Mouse (Mus musculus) heart, embryonic 11.5 days (tissue): Measurements from ENCODE around the gene Slc25a10. TPM values are rescaled to one million over a fixed set of nuclear protein-coding genes. Genes with fewer than 3 reads are reported as not detected.

Experiments used
- ATAC-seq: fragments of 200-750 bp; cut with Nextera tagmentation; replicated peaks from 2 replicates; pipeline ENCODE4 v1.8.0; 2017; ENCODE audit warnings: moderate library complexity; ENCODE audit not compliant: insufficient number of reproducible peaks, low FRiP score, low TSS enrichment
- H3K27ac ChIP-seq: fragments of 300-500 bp; sonication (generic); 2 replicates; pipeline ENCODE4 v1.5.1; 2014; ENCODE audit warnings: mild to moderate bottlenecking, low read depth, low read length
- H3K27me3 ChIP-seq: fragments of 300-500 bp; sonication (generic); 2 replicates; pipeline ENCODE4 v1.6.1; 2014; ENCODE audit warnings: mild to moderate bottlenecking, low read length, mixed read lengths; ENCODE audit not compliant: control insufficient read depth, insufficient read depth
- H3K36me3 ChIP-seq: fragments of 300-500 bp; sonication (generic); 2 replicates; pipeline ENCODE4 v1.6.1; 2014; ENCODE audit warnings: mild to moderate bottlenecking, low read length, moderate library complexity, mixed read lengths; ENCODE audit not compliant: control insufficient read depth, insufficient read depth
- H3K4me1 ChIP-seq: fragments of 300-500 bp; sonication (generic); 2 replicates; pipeline ENCODE4 v1.6.1; 2014; ENCODE audit warnings: low read length; ENCODE audit not compliant: control insufficient read depth, insufficient read depth
- H3K4me2 ChIP-seq: fragments of 300-500 bp; sonication (generic); 2 replicates; pipeline ENCODE4 v1.6.1; 2014; ENCODE audit warnings: mild to moderate bottlenecking, moderate library complexity
- H3K4me3 ChIP-seq: fragments of 300-500 bp; sonication (generic); 2 replicates; pipeline ENCODE4 v1.5.1; 2014; ENCODE audit warnings: low read depth, low read length
- H3K9ac ChIP-seq: fragments of 300-500 bp; sonication (generic); 2 replicates; pipeline ENCODE4 v1.6.1; 2014; ENCODE audit warnings: mild to moderate bottlenecking, low read depth, low read length, moderate library complexity
- H3K9me3 ChIP-seq: fragments of 300-500 bp; sonication (generic); replicated peaks from 2 replicates; pipeline ENCODE4 v1.6.1; 2016; ENCODE audit warnings: low read length; ENCODE audit not compliant: control insufficient read depth
- WGBS: fragments of 180-500 bp; shearing (Covaris S2); extraction: QIAGEN DNeasy Blood & Tissue Kit; methylation state at CpG from one replicate; pipeline ENCODE4 v1.1.7; 2014; ENCODE audit not compliant: insufficient replicate concordance; 5-methylcytosine and 5-hydroxymethylcytosine counted together
- polyA plus RNA-seq: library from polyadenylated mRNA; unstranded; fragments of >200 nt; fragmentation: Nextera tagmentation; extraction: Ambion mirVana; gene quantifications from 2 replicates; pipeline ENCODE4 v1.2.1, GENCODE M21; 2014

Slc25a10 gene
- polyA plus RNA-seq, 1 experiment from 2014 or later: 44.2 TPM

DNA sequence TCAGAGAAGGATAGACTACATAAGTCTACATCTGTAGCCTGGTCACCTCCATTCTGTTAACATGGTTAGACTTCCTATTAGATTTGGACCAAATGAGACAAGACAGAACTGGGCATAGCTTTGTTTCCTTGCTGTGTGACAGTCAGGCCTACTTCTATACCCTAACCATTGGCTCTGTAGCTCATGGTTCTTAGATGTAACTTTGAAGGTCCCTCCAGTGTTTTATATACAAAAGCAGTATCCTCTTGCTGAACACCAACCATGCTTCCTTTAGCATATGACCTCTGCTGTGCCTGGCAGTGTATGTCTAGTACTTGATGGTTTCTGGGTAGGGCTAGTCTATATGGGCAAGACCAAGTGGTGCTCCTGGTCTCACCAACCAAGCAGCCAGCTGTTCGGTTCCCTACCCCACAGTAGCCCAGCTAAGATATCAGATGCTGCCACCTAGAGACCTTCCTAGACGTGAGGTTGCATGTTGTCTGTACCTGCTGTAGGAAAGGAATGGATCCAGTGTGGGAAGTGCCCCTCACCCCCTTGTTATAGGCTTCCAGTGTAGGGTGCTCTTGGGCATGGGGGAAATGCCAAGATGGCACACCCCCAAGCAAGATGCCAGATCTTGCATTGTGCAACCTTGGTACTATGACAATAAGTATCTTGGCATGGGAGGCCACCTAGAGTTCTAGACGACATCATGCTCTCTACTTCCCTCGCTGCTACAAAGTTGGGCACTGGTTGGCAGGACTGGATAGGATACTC lies 1.2 kb upstream of the Slc25a10 start:
- Histone ChIP-seq H3K9ac (no peak overlapping the region), H3K27ac (no peak overlapping the region), H3K9me3 (no peaks in the 10 kb centered on the region), H3K4me3 (no peak overlapping the region), H3K36me3 (peaks cover 28% of the 10 kb centered on the region), H3K4me1 (peaks cover 25% of the 10 kb centered on the region), H3K4me2 (peak overlapping the region; percentile 93), H3K27me3 (no peaks in the 10 kb centered on the region)
- WGBS: 34% methylated on average over 4 of the region's 4 CpGs
- ATAC-seq: no peak

DNA sequence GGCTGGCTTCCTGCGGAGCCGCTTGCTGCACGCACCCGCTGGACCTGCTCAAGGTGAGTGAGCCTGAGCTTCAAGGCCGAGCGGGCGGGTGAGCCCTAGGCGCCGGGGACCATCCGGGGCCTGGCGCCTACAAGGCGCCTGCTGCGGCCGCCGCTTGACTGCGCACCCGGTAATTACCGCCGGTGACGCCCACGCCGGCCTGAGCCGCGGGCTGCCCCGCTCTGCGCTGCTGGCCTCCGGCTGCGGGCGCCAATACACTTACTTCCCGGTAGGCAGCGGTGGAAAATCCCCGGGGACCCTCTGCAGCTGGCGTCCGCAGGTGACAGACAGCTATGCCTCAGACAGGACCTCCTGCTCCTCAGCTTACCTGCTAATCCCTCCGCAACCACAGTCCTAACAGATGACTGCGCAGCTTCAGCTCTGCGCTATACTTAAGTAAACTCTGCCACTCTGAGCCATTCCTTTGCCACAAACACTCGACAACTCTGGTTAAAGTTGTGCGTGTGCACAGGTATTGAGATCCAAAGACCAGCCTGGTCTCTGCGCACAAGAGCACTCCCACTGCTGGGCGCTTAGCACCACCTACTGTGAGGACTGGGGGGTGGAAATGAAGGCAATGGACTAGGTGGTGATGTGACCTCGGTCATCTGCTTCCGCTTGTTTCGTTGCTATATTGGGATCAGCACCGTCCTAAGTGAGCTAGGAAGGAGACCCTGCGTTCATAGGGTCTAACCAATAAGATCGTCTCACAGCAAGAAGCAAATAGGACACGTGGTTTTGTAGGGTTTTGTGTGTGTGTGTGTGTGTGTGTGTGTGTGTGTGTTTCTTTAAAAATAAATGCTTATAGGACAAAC lies 611 bp downstream of the Slc25a10 start:
- under 1% methylated on average over 48 of the region's 48 CpGs for WGBS
- no peaks in the 10 kb centered on the region for H3K9me3 ChIP-seq
- peak overlapping the region; percentile 93 for H3K4me2 ChIP-seq
- H3K4me3 ChIP-seq: peak overlapping the region; percentile 91
- peak overlapping the region; percentile 84 for H3K9ac ChIP-seq
- H3K27me3 ChIP-seq: no peaks in the 10 kb centered on the region
- ATAC-seq: peak; percentile 60
- peak overlapping the region; percentile 86 for H3K27ac ChIP-seq
- peaks cover 20% of the 10 kb centered on the region for H3K4me1 ChIP-seq
- H3K36me3 ChIP-seq: peaks cover 30% of the 10 kb centered on the region

DNA sequence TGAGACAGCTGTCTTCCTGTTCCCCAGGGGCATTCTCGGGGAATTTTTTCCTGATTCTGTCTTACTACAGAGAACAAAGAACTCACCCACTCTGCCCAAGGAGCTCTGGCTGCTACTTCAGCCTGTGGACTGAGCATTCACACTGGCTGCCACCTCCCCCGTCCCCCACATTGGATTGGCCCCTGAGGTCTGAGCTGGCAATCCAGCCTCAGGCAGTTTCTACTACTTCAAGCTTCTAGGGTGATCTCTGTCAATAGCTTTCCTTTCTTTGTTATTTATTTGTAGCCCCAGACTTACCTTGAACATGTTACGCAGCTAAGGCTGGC lies 1.2 kb downstream of the Slc25a10 start:
- 32% methylated on average over 3 of the region's 3 CpGs for WGBS
- H3K4me1 ChIP-seq: peaks cover 20% of the 10 kb centered on the region
- H3K9me3 ChIP-seq: no peaks in the 10 kb centered on the region
- H3K27ac ChIP-seq: peak overlapping the region; percentile 86
- H3K9ac ChIP-seq: peak overlapping the region; percentile 84
- H3K27me3 ChIP-seq: no peaks in the 10 kb centered on the region
- peaks cover 26% of the 10 kb centered on the region for H3K36me3 ChIP-seq
- ATAC-seq: no peak
- peak overlapping the region; percentile 91 for H3K4me3 ChIP-seq
- H3K4me2 ChIP-seq: peak overlapping the region; percentile 93

DNA sequence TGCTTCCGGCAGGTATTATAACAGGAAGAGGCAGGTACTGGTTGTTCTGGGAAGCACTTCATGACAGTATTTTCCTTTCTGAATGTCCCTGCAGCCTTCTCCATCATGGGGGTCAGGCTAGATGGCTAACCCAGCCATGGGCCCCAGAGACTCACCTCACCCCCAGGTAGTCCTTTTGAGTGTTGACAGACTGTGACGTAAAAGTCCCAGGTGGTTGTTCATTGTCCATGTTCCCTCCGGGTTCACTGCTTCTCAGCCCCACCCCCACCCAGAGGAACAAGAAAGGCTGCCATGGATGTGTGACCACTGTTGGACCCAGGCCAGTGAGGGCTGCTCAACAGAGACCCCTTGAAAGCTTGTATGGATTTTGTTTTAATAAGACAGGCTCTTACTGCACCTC lies 1.7 kb downstream of the Slc25a10 start:
- Histone ChIP-seq H3K9me3 (no peaks in the 10 kb centered on the region), H3K27me3 (no peaks in the 10 kb centered on the region), H3K4me2 (peak overlapping the region; percentile 93), H3K9ac (peak overlapping the region; percentile 84; the same call in 1 of the 2 replicates), H3K4me3 (peak overlapping the region; percentile 91; the same call in 1 of the 2 replicates), H3K4me1 (peaks cover 20% of the 10 kb centered on the region), H3K36me3 (peaks cover 21% of the 10 kb centered on the region), H3K27ac (no peak overlapping the region)
- WGBS: 70% methylated on average over 3 of the region's 3 CpGs
- ATAC-seq: no peak

DNA sequence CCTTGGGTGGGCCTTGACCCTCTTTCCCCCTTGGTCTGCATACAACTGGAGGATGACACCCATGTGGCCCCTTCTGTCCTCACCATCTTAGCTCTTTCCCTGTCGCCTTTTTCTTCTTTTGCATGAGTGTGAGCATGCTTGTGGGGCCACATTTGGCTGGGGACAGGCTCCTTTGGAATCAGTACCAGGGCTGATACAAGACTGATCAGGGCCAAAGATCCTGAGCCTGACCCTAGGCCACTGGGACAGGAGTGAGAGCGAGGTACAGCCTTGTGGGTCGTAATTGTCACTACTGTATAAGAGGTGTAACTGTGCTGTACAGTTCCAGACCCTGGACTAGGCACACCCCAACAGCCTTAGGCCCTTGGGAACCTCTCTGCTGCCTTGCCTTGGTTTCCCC lies 2.3 kb downstream of the Slc25a10 start:
- no peak for ATAC-seq
- Histone ChIP-seq H3K9ac (no peak overlapping the region), H3K27me3 (no peaks in the 10 kb centered on the region), H3K36me3 (peaks cover 20% of the 10 kb centered on the region), H3K9me3 (no peaks in the 10 kb centered on the region), H3K4me2 (no peak overlapping the region), H3K4me1 (peaks cover 20% of the 10 kb centered on the region), H3K27ac (no peak overlapping the region), H3K4me3 (no peak overlapping the region)
- WGBS: 88% methylated on average over 3 of the region's 3 CpGs

DNA sequence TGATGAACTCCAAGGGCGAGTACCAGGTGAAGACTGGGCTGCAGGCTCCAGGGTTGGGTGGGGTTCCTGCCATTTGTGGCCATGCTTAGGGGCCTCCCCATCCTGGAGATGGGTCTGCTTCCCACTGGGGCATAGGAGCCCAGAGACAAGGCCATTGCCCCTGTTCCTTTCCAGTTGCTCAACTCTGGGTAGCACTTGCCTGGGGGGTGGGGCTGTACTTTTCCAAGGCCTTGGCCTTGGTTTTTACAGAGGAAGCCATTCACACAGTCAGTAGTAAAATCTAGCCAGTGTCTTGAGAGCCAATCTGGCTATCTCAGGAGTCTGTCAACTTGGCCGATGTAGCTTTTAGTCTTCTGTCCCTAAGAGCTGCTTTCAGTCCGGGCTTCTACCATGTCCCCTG lies 5.8 kb downstream of the Slc25a10 start:
- Histone ChIP-seq H3K4me1 (peaks cover 8% of the 10 kb centered on the region), H3K27ac (no peak overlapping the region), H3K36me3 (peaks cover 16% of the 10 kb centered on the region), H3K9me3 (no peaks in the 10 kb centered on the region), H3K4me3 (no peak overlapping the region), H3K9ac (no peak overlapping the region), H3K27me3 (no peaks in the 10 kb centered on the region), H3K4me2 (no peak overlapping the region)
- ATAC-seq: no peak
- WGBS: 83% methylated on average over 3 of the region's 3 CpGs

DNA sequence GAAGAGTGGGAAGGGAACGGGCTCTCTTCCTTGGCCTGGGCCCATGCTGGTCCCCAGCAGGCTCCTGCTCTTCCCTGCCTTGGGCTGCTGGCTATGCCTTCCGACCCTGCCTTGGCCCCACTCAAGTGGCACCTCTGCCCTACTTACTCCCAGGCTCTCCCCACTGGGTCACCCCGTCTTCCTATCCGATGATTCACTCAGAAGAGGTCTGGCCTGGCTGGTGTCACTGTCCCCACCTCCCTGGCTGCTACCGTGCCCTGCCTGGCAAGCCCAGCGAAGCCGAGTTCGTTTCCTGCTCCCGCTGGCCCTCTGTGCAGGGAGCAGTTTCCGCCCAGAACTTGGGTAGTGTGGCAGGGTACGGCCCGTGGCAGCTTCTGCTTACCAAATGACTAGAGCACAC lies 6.6 kb downstream of the Slc25a10 start:
- no peak overlapping the region for H3K27ac ChIP-seq
- no peak overlapping the region for H3K4me3 ChIP-seq
- H3K27me3 ChIP-seq: no peaks in the 10 kb centered on the region
- no peak overlapping the region for H3K4me2 ChIP-seq
- H3K9me3 ChIP-seq: no peaks in the 10 kb centered on the region
- no peak for ATAC-seq
- WGBS: 93% methylated on average over 12 of the region's 12 CpGs
- peaks cover 3% of the 10 kb centered on the region for H3K4me1 ChIP-seq
- no peak overlapping the region for H3K9ac ChIP-seq
- peaks cover 16% of the 10 kb centered on the region for H3K36me3 ChIP-seq

DNA sequence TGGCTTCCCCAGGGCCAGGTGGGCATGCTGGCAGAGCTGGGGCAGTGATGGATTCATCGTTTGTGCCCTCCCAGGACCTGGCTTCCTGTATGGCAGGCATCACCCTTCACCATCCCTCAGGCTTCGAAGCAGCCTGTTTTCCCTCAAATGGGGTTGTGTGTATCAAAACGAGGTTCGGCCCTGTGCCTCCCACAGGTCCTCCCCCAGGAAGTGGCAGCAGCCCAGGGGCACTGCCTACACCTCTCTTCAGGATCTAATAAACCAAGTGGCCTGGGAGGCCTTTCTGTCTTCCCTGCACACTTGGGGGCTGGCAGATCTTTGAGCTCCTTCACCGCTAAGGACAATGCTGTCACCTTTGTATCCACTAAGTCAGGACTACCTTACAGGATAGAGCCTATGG lies 7.3 kb downstream of the Slc25a10 start:
- Histone ChIP-seq H3K4me1 (no peaks in the 10 kb centered on the region; the same call in 1 of the 2 replicates), H3K27me3 (no peaks in the 10 kb centered on the region), H3K4me3 (no peak overlapping the region), H3K9ac (no peak overlapping the region), H3K9me3 (no peaks in the 10 kb centered on the region), H3K4me2 (no peak overlapping the region), H3K36me3 (peaks cover 16% of the 10 kb centered on the region), H3K27ac (no peak overlapping the region)
- 76% methylated on average over 5 of the region's 5 CpGs for WGBS
- no peak for ATAC-seq
